Mouse (Mus musculus) CD4-positive, CD25-positive, alpha-beta regulatory T cell, adult 2 months (primary cell): ENCODE measurements around the gene Rhod.
A peak's percentile ranks its signal among the peaks of the same experiment; 100 is the strongest.
"Not testable (repeated sequence)": the region's sequence is repeated elsewhere in the genome, so short reads cannot be mapped to it uniquely, and the experiment has no call there.

Source experiments
- DNase-seq: peaks from one replicate; pipeline ENCODE4 v3.0.0-alpha.2; 2012; ENCODE audit warnings: low read depth, low spot score

Rhod gene

DNA sequence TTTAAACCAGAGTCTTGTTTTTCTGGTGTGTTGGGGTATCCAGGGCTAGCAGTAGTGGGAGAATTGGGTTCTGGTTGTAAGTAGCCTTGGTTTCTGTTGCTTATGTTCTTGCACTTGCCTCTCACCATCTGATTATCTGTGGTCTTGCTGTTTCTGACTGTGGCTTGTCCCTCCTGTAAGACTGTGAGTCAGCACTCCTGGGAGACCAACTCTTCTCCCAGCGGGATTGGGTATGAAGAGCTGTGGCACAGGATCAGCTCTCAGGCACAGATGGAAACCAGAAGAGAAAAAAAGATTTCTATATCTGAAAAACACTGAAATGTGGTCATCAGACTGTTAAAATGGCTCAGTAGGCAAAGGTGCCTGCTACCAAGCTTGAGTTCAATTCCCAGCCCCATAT lies 24.6 kb downstream of the Rhod start:
- DNase-seq = no peak

GRCm38 (mm10) chr19:4409062-4409461 lies 30.2 kb downstream of the Rhod start:
- DNase-seq = no peak

- DNase-seq = no peak
Observed at GRCm38 (mm10) chr19:4404840-4405239, 34.4 kb downstream of the Rhod start.

- DNase-seq = no peak
Observed at GRCm38 (mm10) chr19:4398959-4399358, 40.3 kb downstream of the Rhod start.

DNA sequence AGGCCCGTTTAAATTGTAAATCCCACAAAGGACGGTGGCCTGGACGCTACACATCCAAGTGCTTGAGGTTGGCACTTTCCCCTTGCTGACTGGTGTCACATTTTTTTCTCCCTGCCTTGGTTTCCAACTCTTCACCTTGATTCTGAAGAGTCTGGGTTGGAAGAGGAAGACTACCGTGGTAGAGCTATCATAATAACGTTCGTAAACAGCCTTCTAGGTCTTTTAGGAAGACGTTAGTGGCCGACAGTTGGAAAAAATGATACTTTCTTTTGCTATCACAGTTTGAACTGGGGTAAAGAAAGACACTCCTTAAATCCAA lies 40.6 kb downstream of the Rhod start:
- DNase-seq = no peak

GRCm38 (mm10) chr19:4397798-4398629 lies 41.2 kb downstream of the Rhod start, which contains the start of gene Kdm2a:
Kdm2a (minus strand) TSS chr19:4398285.
- peak; percentile 68 for DNase-seq

DNA sequence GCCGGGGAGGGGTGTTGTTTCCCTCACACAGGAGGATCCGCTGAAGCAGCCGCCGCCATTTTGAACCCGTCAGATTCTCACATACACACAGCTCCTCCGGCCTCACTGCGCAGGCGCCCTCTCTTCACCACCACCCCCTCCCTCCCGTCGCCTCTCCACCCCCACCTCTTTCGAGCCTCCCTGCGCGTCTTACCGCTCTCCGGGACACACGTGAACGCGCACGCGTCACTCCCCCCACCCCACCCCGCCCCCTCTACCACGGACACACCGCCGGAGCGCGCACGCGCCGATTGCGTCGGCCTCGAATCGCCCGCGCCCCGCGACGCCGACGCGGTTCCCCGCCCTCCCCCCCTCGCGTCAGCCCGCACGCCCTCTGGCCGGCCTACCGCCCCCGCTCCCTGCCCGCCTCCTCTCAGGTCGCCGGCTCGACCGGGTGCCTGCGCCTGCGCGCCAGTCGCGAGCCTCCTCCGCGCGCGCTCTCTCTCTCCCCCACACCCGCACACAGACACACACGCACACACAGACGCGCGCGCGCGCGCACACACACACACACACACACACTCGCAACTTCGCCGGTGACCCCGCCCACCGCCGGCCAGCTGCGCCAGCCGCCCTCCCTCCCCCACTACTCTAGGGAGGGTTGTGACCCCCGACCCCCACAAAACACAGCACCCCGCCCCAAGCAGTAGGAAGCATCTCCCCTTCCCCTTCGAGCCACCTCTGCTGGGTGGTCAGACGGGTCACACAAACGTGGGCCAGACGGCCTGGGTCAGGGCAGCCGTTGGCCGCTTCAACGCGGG lies 42.0 kb downstream of the Rhod start:
- DNase-seq = peak; percentile 100

GRCm38 (mm10) chr19:4396081-4396997 lies 42.9 kb downstream of the Rhod start:
- DNase-seq = peak; percentile 33

DNA sequence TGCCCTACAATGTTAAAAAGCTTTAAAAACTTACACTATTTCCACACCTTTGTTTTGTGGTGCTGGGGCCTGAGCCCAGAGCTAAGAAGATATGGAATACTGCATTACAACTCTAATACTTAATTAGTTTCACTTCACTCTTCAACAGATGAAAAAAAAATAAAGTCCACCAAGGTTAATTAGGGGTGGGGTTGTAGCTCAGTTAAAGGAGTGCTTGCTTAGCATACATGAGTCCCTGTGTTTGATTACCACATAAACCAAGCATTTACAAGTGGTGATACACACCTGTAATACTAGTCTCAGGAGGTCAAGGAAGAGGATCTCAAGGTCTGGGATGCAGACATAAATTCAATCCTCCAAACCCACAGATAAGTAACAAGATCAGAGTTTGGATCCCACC lies 52.0 kb downstream of the Rhod start:
- DNase-seq = no peak

DNA sequence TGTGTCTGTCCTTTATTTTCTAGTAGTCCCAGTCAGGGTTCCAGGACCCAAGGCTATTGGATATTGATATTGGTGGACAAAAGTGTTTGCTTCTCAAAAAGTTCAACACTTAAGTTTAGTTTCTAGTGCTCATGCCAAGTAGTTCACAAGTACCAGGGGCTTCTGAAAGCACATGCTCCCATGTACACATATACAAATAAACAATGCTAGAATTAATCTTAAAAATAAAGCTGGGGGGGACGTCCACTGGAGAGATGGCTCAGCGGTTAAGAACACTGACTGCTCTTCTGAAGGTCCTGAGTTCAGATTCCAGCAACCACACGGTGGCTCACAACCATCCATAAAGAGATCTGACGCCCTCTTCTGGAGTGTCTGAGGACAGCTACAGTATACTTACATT lies 54.2 kb downstream of the Rhod start:
- DNase-seq = no peak

DNA sequence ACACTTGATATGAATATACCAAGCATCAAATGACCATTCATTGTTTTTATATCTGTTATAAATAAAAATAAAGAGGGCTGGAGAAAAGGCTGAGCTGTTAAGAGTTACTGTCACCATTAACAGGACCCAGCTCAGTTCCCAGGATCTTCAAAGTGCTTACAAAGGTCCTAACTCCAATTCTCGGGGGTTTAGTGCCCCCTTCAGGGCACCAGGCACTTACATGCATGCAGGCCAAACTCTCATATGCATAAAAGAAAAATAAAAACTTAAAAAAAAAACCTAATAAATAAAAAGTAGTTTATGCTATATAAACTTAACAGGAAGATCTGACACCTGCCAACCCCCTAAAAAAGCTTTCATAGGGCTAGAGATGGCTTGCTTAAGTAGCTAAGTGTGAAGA lies 54.9 kb downstream of the Rhod start:
- peak; percentile 47 for DNase-seq

GRCm38 (mm10) chr19:4383306-4383705 lies 55.9 kb downstream of the Rhod start:
- no peak for DNase-seq

DNA sequence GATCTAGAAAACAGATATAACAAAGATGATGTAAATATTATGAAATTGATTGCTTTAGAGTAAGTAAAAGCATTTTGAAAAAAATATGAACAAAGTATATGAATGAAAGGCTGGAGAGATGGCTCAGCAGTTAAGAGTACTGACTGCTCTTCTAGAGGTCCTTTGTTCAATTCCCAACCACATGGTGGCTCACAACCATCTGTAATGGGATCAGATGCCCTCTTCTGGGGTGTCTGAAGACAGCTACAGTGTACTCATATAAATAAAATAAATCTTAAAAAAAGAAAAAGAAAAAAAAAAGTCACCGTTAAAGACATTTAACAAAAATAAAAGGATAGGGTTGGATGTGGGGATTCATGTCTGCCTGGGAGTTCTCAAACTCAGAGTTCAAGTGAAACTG lies 56.9 kb downstream of the Rhod start:
- DNase-seq = not testable (repeated sequence)
